Mouse (Mus musculus) kidney, embryonic 14.5 days (tissue): ENCODE measurements at regions not wholly inside any gene's neighbourhood (a gene's known extent, or its start where the extent isn't known, plus 50 kb on each side); places are given as distances from the start of the nearest gene placed in this dataset.

Experiments
- ATAC-seq: fragments of 200-750 bp; cut with Nextera tagmentation; 2 replicates; pipeline ENCODE4 v1.8.0; 2017; ENCODE audit warnings: moderate number of reproducible peaks, mild to moderate bottlenecking, moderate TSS enrichment, moderate library complexity; ENCODE audit not compliant: low FRiP score, low TSS enrichment
- H3K27ac ChIP-seq: fragments of 300-500 bp; sonication (generic); 2 replicates; pipeline ENCODE4 v1.5.1; 2014; ENCODE audit warnings: low read depth, mild to moderate bottlenecking, low read length, moderate library complexity, mixed read lengths
- H3K27me3 ChIP-seq: fragments of 300-500 bp; sonication (generic); 2 replicates; pipeline ENCODE4 v1.6.1; 2014; ENCODE audit warnings: mild to moderate bottlenecking, low read length; ENCODE audit not compliant: control insufficient read depth, insufficient read depth
- H3K36me3 ChIP-seq: fragments of 300-500 bp; sonication (generic); 2 replicates; pipeline ENCODE4 v1.6.1; 2014; ENCODE audit warnings: low read length, mixed read lengths; ENCODE audit not compliant: control insufficient read depth, insufficient read depth
- H3K4me1 ChIP-seq: fragments of 300-500 bp; sonication (generic); 2 replicates; pipeline ENCODE4 v1.6.1; 2014; ENCODE audit warnings: low read length, mixed read lengths; ENCODE audit not compliant: control insufficient read depth, insufficient read depth
- H3K4me2 ChIP-seq: fragments of 300-500 bp; sonication (generic); replicated peaks from 2 replicates; pipeline ENCODE4 v1.6.1; 2014; ENCODE audit warnings: low read depth, mild to moderate bottlenecking, low read length
- H3K4me3 ChIP-seq: fragments of 300-500 bp; sonication (generic); 2 replicates; pipeline ENCODE4 v1.5.1; 2014; ENCODE audit warnings: mild to moderate bottlenecking, low read length
- H3K9ac ChIP-seq: fragments of 300-500 bp; sonication (generic); 2 replicates; pipeline ENCODE4 v1.6.1; 2014; ENCODE audit warnings: low read depth, mild to moderate bottlenecking, low read length, moderate library complexity
- H3K9me3 ChIP-seq: fragments of 300-500 bp; sonication (generic); 2 replicates; pipeline ENCODE4 v1.6.1; 2016; ENCODE audit warnings: low read length; ENCODE audit not compliant: control insufficient read depth
- WGBS: fragments of 180-500 bp; shearing (Covaris S2); extraction: QIAGEN DNeasy Blood & Tissue Kit; methylation state at CpG from one replicate; pipeline ENCODE4 v1.1.7; 2014; 5-methylcytosine and 5-hydroxymethylcytosine counted together

GRCm38 (mm10) chr14:21900951-21901350 is 52.2 kb upstream of the Comtd1 start:
- WGBS = 80% methylated on average over 2 of the region's 2 CpGs
- ATAC-seq = no peak

GRCm38 (mm10) chr14:21900516-21900915 is 51.7 kb upstream of the Comtd1 start:
- no peaks in the 10 kb centered on the region for H3K36me3 ChIP-seq
- H3K9me3 ChIP-seq = no peaks in the 10 kb centered on the region; the same call in 1 of the 2 replicates
- no peak overlapping the region for H3K4me3 ChIP-seq
- 0 out of 2 replicates have a peak, but pooled peaks cover 3% of the 10 kb centered on the region for H3K27me3 ChIP-seq
- H3K9ac ChIP-seq = no peak overlapping the region
- no peak for ATAC-seq
- H3K27ac ChIP-seq = no peak overlapping the region
- WGBS = 73% methylated on average over 1 of the region's 1 CpGs
- no peak overlapping the region for H3K4me2 ChIP-seq
- peaks cover 23% of the 10 kb centered on the region for H3K4me1 ChIP-seq

More at GRCm38 (mm10) chr14:21900951-21901350, 52.2 kb upstream of the Comtd1 start:
- Histone ChIP-seq H3K9me3 (no peaks in the 10 kb centered on the region; the same call in 1 of the 2 replicates), H3K27ac (no peak overlapping the region), H3K4me2 (no peak overlapping the region), H3K9ac (no peak overlapping the region), H3K27me3 (0 out of 2 replicates have a peak, but pooled peaks cover 3% of the 10 kb centered on the region), H3K4me3 (no peak overlapping the region), H3K36me3 (no peaks in the 10 kb centered on the region), H3K4me1 (peaks cover 23% of the 10 kb centered on the region)
